Mouse (Mus musculus) adrenal gland (tissue): Measurements from ENCODE around the gene Pparg.

ENCODE experiments used
- intact Hi-C: fragments of 180-260 bp; cut with DNase I; formaldehyde crosslinking; loops from one replicate; pipeline ENCODE4 v1.15.1; 2025

Pparg gene

DNA sequence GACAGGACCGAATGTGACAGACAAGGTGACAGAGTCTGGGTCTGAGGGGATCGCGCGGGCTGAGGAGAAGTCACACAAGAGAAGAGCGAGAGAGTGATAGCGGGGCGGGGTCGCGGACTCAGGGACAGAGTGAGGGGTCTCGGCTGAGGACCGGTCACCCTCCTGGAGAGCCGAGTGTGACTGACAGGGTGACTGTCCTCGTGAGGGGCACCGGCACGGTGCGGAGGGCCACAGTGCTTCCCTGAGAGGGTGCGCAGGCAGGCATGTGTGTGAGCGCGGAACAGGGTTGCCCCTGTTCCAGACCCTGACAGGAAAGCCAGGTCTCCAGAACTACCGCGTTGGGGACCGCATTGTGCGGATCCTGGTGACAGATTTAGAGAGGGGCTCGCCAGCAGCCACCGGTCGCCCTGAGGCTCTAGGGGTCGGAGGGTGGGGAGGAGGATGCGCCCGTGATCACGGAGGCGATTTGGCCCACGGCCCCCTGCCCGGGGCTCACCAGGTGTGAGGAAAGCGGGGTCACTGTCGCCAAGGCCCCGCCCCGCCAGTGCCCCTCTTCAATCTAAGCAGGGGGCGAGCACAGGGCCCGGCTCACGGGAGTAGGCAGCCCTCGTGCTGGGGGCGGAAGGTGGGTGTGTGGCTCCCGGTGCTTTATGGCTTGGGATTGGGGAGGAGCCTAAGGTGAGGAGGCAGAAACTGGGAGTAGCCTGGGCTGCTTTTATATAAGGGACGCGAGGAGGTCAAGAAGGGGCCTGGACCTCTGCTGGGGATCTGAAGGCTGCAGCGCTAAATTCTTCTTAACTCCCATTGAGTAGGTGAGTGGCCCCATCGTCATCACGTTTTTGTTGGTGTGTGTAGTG lies 1.1 kb downstream of the Pparg start:
- intact Hi-C loops: no loop called here

DNA sequence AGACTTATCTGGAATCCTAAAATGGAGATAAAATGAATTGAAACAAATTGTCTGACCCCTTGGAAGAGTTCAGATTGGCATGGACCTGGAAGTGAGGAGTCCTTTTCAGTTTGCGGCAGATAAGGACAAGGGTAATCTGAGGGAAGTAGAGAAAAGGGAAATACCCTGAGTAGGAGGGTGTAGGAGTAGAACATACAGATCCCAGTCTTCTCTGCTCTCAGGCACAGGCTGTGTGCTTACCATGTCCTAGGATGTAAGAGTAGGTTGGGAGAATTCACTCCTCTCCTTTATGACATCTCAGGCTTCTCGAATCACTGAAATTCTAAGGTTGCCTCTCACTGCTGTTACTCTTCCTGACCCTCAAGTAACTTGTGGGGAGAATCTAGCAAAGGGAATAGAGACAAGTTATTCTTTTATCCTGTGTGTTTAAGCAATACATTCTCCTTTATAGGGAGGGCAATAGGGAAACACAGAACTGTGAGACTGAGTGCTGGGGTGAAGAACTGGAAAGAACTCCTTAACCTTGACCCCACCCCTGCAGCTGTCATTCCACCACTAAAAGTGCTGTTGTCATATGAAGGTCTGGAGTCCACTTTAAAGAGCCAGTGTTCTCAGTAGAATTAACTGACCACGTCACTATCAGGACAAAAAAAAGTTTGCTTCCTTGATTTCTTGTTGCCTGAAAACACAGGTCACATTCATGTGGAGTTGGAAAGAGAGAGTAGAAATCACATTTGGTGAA lies 6.3 kb downstream of the Pparg start:
- intact Hi-C loops: no loop called here

DNA sequence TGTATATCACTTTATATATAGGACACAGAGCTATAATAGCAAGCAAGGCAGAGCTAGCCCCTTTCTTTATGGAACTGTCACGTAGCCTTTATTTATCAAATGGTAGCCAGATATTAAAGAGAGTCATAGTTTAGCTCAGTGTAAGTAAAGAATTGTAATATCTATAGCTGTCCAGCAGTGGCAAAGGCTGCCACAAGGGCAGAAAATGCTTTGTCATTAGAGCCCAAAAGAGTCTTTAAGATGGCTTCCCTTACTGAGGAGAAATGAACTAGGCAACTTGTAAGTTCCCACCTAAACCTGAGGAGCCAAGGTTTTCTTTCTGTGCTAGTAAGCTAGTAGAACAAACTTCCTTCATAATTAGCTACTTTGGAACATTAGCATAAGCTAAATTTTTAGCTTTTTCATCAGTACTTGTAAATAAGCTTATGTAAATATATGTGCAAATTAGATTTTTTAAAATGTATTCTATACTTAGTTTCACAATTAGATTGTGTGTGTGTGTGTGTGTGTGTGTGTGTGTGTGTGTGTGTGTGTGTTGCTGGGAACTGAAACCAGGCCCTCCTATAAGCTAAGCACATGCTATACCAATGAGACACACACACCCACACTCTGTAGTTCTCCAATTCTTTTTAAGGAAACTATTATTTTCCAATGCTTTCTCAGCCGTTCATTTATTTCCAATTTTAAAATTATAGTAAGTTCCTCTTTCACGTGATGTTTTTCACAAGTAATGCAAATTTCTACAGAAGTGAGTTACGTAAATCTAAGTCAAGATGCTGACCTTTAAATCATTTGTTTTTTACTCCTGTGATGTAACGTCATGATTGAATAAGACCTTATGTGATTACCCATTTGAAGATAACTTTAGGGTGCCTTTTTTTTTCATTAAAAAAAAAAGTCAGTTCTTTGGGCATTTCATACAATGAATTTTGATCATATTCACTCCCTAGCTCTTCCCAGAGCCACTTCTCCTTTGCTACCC lies 14.4 kb downstream of the Pparg start:
- intact Hi-C loops: no loop called here

DNA sequence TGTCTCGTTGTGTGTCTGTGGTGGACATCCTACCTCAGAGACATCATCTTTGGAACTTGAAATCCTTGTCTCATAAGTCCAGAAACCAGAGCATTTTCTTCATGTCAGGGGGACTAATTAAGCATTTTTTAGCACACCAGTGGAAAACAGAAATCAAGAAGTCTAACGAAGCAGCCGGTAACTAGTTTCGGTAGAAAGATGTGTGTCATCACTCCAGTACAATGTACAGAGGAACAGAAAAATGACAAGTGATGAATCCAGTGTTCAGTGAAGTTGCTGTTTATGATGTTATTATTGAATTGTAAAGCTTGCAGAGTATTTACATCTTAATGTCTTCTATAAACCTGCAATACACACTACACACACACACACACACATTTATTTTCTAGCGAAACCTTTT lies 19.8 kb downstream of the Pparg start:
- intact Hi-C loops: loop anchor here (10.0 kb wide), 1 partner anchor 154 kb away; no protein-coding TSS in a partner anchor

DNA sequence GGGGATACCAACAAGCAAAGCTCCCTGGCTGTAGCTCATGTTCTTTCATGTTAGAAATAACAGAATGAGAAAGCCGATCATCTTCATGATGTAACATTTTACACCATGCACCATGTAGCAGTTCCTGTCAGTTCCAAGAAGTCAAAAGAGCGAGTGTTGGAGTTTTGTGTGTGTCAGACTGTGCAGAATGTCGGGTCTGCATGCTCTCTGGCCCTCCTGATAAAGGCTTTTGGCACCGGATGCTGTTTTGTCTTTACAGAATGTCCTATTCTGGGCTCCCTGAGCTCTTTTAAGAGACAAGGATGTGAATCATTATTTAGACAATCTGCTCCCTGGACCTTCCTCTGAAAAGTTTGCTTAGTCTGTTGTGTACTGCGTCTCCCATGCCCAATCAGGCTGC lies 22.0 kb downstream of the Pparg start:
- intact Hi-C loops: loop anchor here (10.0 kb wide), 1 partner anchor 152 kb away; no protein-coding TSS in a partner anchor

DNA sequence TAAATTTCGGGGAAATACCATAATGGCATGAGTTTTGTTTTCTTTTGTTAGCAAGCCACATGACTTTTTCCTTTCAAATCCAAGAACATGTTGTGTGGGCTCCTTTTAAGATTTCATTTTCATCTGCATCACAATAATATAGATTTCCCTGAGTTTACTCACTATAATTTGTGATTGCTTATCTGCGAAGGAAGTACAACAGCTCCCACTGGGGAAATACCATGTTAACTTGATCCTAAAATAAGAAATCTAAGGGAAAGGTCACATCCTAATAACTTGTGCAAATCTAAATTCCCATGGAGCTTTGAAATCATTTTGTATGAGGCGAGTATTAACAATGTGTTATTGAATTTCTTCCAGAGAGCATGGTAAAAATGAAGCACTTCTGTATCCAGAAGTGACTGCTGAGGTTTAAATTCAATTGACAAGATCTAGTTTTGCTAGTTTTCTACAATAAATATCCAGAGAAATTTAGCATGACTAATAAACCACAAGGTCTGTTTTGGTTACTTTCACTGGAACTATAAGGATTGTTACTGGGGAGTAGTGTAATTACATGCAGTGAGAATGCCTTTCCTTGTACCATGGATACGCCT lies 29.3 kb downstream of the Pparg start:
- intact Hi-C loops: loop anchor here (10.0 kb wide), 1 partner anchor 145 kb away; no protein-coding TSS in a partner anchor

DNA sequence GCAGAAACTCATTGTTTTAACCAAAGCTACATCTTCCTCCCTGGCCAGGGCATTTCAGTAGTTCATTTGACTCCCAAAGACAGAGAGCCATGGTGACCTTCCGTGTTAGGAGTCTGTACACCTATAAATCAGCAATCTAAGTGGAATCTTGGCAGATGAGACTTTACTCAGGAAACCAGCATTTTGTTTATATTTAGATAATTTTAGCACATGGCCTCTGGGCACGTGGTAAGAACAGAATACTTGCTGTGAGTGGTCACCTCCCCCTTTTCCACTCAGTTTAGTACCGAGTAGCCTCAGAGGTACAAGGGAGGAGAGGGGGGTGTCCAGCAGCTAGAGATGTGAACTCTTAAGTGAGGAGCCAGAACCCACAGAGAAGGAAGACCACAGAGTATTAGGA lies 36.2 kb downstream of the Pparg start:
- intact Hi-C loops: no loop called here

DNA sequence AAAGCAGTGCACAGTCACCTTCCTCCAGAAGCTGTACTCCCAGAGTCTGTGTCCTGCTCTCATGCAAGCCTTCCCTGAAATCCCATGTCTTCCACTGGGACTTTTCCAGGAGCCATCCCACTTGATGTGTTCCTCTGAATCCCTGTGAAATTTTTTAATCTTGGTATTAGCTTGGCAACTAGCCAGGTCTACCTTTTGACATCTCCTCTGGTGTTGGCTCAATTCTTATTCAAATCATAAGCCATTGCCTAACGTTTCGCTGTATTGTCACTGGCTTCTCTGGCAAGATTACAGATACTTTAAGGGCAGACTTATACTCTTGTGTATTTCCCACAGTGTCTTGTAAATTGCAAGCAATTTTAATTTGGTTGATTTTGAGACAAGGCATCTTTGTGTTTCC lies 43.6 kb downstream of the Pparg start:
- intact Hi-C loops: no loop called here

DNA sequence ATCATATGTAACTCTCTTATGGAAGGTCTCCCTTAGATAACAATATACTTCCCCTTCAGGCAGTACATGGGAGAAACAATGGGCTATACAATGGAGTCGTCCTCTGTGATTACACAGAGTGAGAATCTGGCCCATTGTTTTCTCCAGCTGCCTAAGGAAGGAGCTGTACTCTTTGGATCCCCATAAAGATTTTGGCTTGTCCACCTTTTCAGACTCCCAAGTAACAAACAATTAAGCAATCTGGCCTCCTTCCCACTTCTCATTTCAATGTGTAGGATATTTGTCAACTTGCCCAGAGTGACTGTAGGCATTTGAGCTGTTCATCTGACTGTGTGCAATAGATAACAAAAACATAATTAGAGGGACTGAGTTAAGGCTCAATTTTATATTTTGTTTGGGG lies 50.7 kb downstream of the Pparg start:
- intact Hi-C loops: no loop called here

DNA sequence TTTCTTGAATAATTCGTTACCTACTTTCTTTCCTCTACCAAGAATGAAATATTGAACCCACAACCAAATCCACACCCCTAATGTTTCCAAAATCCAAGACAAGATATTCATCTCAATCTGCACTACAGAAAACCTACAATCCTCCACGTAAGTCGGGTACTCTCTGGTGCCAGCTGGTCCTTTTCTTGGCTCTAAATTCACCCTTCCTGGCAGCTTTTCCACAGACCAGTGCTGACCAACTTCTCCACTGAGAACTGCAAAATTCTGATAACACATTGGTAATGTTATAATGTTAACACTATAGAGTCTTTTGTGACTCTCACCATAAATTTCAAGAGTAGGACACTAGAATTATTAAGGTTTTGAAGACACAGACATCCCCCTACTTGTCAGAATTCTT lies 57.4 kb downstream of the Pparg start:
- intact Hi-C loops: no loop called here

DNA sequence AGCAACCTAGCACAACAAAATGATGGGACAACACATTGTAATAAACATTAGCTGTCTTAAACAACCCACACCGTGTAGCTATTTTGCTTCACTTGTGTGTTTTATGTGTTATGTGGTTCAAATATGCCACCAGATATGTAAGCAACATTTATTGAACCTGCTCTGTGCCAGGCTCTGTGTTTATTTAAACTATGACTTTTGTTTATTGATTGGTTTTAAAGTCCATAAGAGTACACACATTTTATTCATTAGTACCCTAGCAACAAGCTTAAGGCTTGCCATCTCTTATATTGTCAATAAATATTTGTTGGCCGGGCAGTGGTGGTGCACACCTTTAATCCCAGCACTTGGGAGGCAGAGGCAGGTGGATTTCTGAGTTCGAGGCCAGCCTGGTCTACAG lies 58.2 kb downstream of the Pparg start:
- intact Hi-C loops: no loop called here

DNA sequence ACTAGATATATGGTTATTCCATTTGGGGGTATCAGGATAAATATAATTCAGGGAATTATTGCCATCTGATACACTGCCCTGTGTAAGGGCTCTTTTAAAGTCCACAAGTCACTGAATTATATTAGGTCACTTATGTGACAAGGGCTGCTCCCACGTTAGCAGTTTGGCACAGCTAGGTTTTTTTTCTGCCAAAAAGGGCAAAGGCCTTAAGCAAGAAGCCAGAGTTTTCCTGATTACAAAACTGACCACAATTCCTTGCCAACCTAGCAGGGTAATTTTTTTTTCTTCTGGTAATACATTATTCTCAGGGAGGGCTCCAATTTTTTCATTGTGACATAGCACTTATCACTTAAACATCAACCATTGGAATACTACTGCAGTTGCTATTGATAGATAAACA lies 60.2 kb downstream of the Pparg start:
- intact Hi-C loops: loop anchor here (5.0 kb wide), 1 partner anchor 41 kb away; no protein-coding TSS in a partner anchor

DNA sequence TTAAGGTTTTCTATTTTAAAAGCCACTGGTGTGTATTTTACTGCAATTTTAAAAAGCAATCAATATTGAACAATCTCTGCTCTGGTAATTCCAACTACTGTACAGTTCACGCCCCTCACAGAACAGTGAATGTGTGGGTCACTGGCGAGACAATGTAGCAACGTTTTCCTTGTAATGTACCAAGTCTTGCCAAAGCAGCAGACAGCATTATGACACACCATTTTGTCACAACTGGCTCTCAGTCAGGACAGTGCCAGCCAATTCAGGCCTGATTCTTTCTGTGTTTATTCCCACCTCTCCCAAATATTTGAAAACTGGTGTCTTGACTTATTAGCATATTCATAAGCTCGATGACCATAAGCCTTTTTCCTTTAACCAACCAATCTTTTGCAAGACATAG lies 60.9 kb downstream of the Pparg start:
- intact Hi-C loops: loop anchor here (5.0 kb wide), 1 partner anchor 41 kb away; no protein-coding TSS in a partner anchor

DNA sequence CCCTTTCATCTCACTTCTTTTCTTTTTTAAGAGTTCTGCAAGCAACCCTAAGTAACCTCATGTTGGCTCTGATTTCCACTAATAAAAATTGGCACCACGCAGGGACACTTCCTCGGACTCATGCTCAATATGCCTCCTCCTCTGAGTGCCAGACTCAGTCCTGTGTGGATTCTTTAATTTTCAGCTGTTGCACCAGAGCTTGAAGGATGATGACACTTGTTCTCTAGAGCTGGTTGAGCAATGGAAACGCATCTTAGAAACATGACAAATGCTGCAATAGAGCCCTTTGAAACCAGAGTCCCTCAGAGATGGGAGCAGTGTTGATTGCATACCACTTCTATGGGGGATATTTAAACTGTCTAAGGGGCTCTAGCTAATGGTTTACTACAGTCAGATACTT lies 63.7 kb downstream of the Pparg start:
- intact Hi-C loops: loop anchor here (5.0 kb wide), 1 partner anchor 38 kb away; no protein-coding TSS in a partner anchor

DNA sequence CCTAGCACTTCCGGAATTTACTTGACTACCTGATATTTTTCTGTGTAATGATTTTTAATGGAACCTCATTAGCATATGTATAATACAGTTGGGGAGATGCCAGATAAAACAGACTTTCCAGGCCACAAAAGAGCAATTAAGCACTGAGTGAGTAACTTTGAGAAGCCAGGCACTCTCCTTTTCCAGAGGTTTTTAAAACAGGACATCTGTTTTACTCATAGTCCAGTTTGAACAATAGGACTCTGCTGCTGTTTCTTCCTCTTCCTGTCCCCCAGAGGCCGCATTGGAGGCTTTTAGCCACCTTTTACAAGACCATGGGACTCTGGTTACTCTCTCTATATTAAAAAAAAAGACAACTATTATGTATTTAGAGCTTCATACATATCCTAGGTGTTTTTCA lies 72.0 kb downstream of the Pparg start:
- intact Hi-C loops: no loop called here

DNA sequence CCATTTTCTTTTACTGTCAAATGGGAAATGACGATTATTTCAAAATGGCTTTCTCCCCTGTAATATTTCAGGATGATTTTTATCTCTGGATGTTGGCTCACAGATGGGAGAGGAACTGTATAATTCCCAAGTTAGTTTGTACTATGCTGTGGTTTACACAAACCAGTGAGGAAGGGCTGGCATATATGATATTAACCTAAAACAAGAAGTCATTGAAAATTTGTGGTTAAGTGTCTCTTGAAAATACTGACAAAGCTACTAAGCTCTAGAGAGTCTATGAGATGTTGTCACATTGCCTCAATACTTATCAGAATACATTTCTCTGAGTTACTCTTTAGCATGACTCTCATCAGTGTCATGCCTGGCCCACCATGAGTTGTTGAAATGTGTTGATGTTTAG lies 73.3 kb downstream of the Pparg start:
- intact Hi-C loops: no loop called here

DNA sequence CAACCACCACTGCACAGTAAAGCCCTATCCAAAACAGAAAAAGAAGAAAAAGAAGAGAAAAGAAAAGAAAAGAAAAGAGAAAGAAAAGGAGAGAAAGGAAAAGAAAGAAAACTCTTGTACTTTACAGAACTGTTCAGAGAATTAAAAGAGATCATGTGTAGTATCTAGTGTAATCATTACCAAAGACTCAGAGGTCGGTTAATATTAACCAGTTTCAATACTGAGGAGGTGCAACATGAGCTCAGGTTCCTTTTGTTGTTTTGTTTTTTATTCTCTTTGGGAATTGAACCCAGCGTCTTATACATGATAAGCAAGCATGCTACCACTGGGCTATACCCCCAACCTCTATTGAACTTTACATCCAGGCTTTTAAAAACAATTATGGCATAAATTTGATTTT lies 74.1 kb downstream of the Pparg start:
- intact Hi-C loops: no loop called here

DNA sequence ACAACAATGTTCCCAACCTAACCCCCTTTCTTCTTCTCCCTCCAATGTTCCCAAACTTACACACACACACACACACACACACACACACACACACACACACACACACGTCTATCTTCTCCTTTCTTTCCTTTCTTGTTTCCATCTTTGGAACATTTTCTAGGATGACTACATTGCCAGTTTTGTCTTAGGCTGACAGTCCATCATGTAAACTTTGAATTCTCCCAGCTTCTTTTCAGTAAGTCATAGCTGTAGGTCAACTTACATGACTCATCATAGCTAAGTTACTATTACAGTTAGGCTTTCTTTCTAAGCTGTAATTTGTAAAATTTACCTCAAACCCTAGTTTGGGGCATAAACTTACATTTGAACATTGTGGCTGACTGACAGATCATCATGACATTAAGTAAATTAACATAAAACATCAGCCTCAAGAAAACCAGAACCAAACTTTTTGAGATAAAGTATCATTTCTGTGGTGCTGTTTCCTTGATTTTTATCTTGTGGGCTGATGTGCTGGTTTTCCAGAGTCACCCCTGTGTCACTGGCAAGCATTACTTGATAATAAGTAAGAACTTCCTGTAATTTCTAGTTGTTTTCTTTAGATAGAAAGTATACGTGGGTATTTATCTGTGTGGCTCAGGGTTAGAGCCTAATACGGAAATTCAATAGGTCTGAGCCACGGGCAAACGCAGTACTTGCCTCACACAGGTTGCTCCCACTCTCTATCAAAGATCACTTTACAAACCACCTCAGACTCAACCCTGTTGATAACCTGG lies 79.7 kb downstream of the Pparg start:
- intact Hi-C loops: no loop called here

DNA sequence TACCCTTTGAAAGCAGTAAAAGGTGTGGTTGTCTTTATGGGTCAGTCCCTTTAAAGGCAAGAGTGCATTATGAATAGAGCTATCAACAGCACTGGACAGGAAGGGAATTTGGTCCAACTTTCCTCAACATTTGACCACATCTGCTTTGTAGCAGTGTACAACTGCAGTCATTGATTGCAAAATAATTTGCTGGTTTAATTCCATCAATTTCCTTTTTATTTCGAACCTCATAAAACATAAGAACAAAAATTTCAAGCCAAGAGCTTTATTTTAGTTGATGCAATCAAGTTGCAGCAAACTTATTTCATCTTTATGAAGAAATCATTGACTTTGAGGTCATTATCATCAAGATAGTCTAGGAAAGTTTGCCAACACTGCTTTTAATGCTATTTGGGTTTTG lies 91.8 kb downstream of the Pparg start:
- intact Hi-C loops: no loop called here
